Mouse (Mus musculus) kidney, adult 2 months (tissue): Measurements from ENCODE around the gene Npffr2. TPM values are rescaled to one million over a fixed set of nuclear protein-coding genes. Genes with fewer than 3 reads are reported as not detected.

ENCODE experiments used
- DNase-seq: peaks from one replicate; pipeline ENCODE4 v3.0.0; 2021
- H3K27ac ChIP-seq: fragments of 200-500 bp; 2 replicates; pipeline ENCODE4 v1.5.1; 2012; ENCODE audit warnings: low read depth, low read length, control low read depth, inconsistent platforms; ENCODE audit not compliant: insufficient read depth
- H3K27me3 ChIP-seq: fragments of 200-500 bp; replicated peaks from 2 replicates; pipeline ENCODE4 v1.6.1; 2012; ENCODE audit warnings: mild to moderate bottlenecking, moderate library complexity, low read length, inconsistent platforms; ENCODE audit not compliant: control insufficient read depth, insufficient read depth
- H3K36me3 ChIP-seq: fragments of 200-500 bp; 2 replicates; pipeline ENCODE4 v1.6.1; 2012; ENCODE audit warnings: mild to moderate bottlenecking, moderate library complexity, low read length, inconsistent platforms; ENCODE audit not compliant: control insufficient read depth, insufficient read depth
- H3K4me1 ChIP-seq: fragments of 200-500 bp; 2 replicates; pipeline ENCODE4 v1.6.1; 2011; ENCODE audit warnings: low read length; ENCODE audit not compliant: control insufficient read depth, insufficient read depth
- H3K4me3 ChIP-seq: fragments of 200-500 bp; 2 replicates; pipeline ENCODE4 v1.5.1; 2011; ENCODE audit warnings: mild to moderate bottlenecking, low read depth, low read length, control low read depth; ENCODE audit not compliant: insufficient read depth
- CTCF ChIP-seq: fragments of 200-500 bp; conservative IDR thresholded peaks from 2 replicates; pipeline ENCODE4 v1.5.1; 2011; ENCODE audit warnings: low read depth, mild to moderate bottlenecking, control low read depth, low read length, moderate library complexity, mixed read lengths; ENCODE audit not compliant: insufficient read depth, insufficient read length
- POLR2A ChIP-seq: fragments of 200-500 bp; IDR thresholded peaks from one replicate; pipeline ENCODE4 v1.6.1; 2011; ENCODE audit warnings: low read depth, low read length, control low read depth
- WGBS: fragments of 180-500 bp; shearing (Covaris S2); methylation state at CpG from one replicate; pipeline ENCODE4 v1.1.7; 2018; 5-methylcytosine and 5-hydroxymethylcytosine counted together
- polyA plus RNA-seq: library from polyadenylated mRNA; depleted of rRNA; stranded (reverse); fragments of >200 nt; gene quantifications from 2 replicates; pipeline ENCODE4 v1.2.3, GENCODE M21; 2012; rRNA removed

The Npffr2 gene
- polyA plus RNA-seq, 1 experiment, result not detected

- no peak overlapping the region for H3K4me3 ChIP-seq
- H3K27ac ChIP-seq, result no peak overlapping the region
- H3K36me3 ChIP-seq, result no peaks in the 10 kb centered on the region
- H3K4me1 ChIP-seq, result no peaks in the 10 kb centered on the region
- H3K27me3 ChIP-seq, result no peaks in the 10 kb centered on the region
- TF ChIP-seq CTCF, result no peak
- TF ChIP-seq POLR2A, result no peak
- DNase-seq, result no peak
- 68% methylated on average over 5 of the region's 5 CpGs for WGBS
Measured at GRCm38 (mm10) chr5:89581742-89582366, 54.6 kb downstream of the Npffr2 start.

- H3K4me3 ChIP-seq, result no peak overlapping the region
- TF ChIP-seq POLR2A (no peak), CTCF (no peak)
- no peaks in the 10 kb centered on the region for H3K36me3 ChIP-seq
- H3K4me1 ChIP-seq, result no peaks in the 10 kb centered on the region
- WGBS, result 66% methylated on average over 3 of the region's 3 CpGs
- H3K27me3 ChIP-seq, result no peaks in the 10 kb centered on the region; the same call in 1 of the 2 replicates
- no peak overlapping the region for H3K27ac ChIP-seq
- no peak for DNase-seq
Measured at GRCm38 (mm10) chr5:89585021-89585420, 57.8 kb downstream of the Npffr2 start.

- H3K27me3 ChIP-seq, result no peaks in the 10 kb centered on the region; the same call in 1 of the 2 replicates
- TF ChIP-seq POLR2A, result no peak
- no peak for TF ChIP-seq CTCF
- WGBS, result 81% methylated on average over 4 of the region's 4 CpGs
Measured at GRCm38 (mm10) chr5:89592301-89592700, 65.1 kb downstream of the Npffr2 start.

GRCm38 (mm10) chr5:89611322-89612015, 84.2 kb downstream of the Npffr2 start:
- Histone ChIP-seq H3K4me1 (no peaks in the 10 kb centered on the region), H3K36me3 (no peaks in the 10 kb centered on the region), H3K4me3 (no peak overlapping the region), H3K27ac (no peak overlapping the region), H3K27me3 (no peaks in the 10 kb centered on the region)
- no peak for DNase-seq
- TF ChIP-seq CTCF, result no peak
- no peak for TF ChIP-seq POLR2A
- 62% methylated on average over 2 of the region's 2 CpGs for WGBS

More at GRCm38 (mm10) chr5:89592301-89592700, 65.1 kb downstream of the Npffr2 start:
- Histone ChIP-seq H3K4me1 (no peaks in the 10 kb centered on the region), H3K36me3 (no peaks in the 10 kb centered on the region), H3K4me3 (no peak overlapping the region), H3K27ac (no peak overlapping the region)
- no peak for DNase-seq

- 63% methylated on average over 6 of the region's 6 CpGs for WGBS
- TF ChIP-seq CTCF, result no peak
- no peak for TF ChIP-seq POLR2A
- no peak overlapping the region for H3K4me3 ChIP-seq
Measured at GRCm38 (mm10) chr5:89612262-89612661, 85.0 kb downstream of the Npffr2 start.

GRCm38 (mm10) chr5:89631599-89631998, 104.4 kb downstream of the Npffr2 start:
- Histone ChIP-seq H3K4me3 (no peak overlapping the region), H3K27me3 (no peaks in the 10 kb centered on the region), H3K36me3 (no peaks in the 10 kb centered on the region), H3K4me1 (no peaks in the 10 kb centered on the region), H3K27ac (no peak overlapping the region)
- no peak for DNase-seq
- 71% methylated on average over 1 of the region's 1 CpGs for WGBS
- TF ChIP-seq CTCF (no peak), POLR2A (no peak)

More at GRCm38 (mm10) chr5:89612262-89612661, 85.0 kb downstream of the Npffr2 start:
- Histone ChIP-seq H3K4me1 (no peaks in the 10 kb centered on the region), H3K27ac (no peak overlapping the region), H3K27me3 (no peaks in the 10 kb centered on the region), H3K36me3 (no peaks in the 10 kb centered on the region)
- DNase-seq, result no peak

Other genes with a start within 250 kb of the Npffr2 start
- gene Gc, start 69.5 kb upstream of the Npffr2 start, polyA plus RNA-seq, result 60.3 and 71.6 TPM in 2 replicates